ENCODE assay signal across 9 mouse cellular contexts in genomic region chr8:84712759-84713120, GRCm38 (mm10). TPM values are rescaled to one million over a fixed set of nuclear protein-coding genes. Genes with fewer than 3 reads are reported as not detected.
DNase-seq lines count a peak whose midpoint lies in the region; ATAC-seq lines count a peak whose summit lies in the region.
"Had no signal": no experiment of that assay in that cellular context is flagged by ENCODE, and none has a peak within 500 bp of the region (broad histone marks: within the 10 kb centered on the region; RNA-seq: fewer than 3 reads in every experiment).

No protein-coding gene starts in this region.

- no peak for DNase-seq in heart, adult 8-10 months (ENCODE audit: low spot score)
- no peak for DNase-seq in embryonic facial prominence, embryonic 10.5 days (ENCODE audit: low spot score)
- no peak for DNase-seq in hindbrain, embryonic 10.5 days (ENCODE audit: low spot score)
- no peak for DNase-seq in cerebellum, adult 11-12 months
- no peak for DNase-seq in ovary, postnatal 14 days (ENCODE audit: low spot score)

- peaks cover 65% of the 10 kb centered on the region for H3K4me1 ChIP-seq in heart, embryonic 12.5 days (replicated peaks)
- peaks cover 69% of the 10 kb centered on the region for H3K4me1 ChIP-seq in embryonic facial prominence, embryonic 10.5 days
- H3K4me1 ChIP-seq in hindbrain, embryonic 10.5 days (replicated peaks) = peaks cover 70% of the 10 kb centered on the region
- H3K4me1 ChIP-seq in midbrain, embryonic 12.5 days = peaks cover 78% of the 10 kb centered on the region

- no peaks in the 10 kb centered on the region for H3K36me3 ChIP-seq in heart, embryonic 12.5 days
- H3K36me3 ChIP-seq in embryonic facial prominence, embryonic 10.5 days (replicated peaks) = no peaks in the 10 kb centered on the region
- no peaks in the 10 kb centered on the region for H3K36me3 ChIP-seq in hindbrain, embryonic 10.5 days
- no peaks in the 10 kb centered on the region for H3K36me3 ChIP-seq in midbrain, embryonic 12.5 days

- 25% methylated on average over 3 of the region's 3 CpGs for WGBS in heart, embryonic 12.5 days
- WGBS in embryonic facial prominence, embryonic 10.5 days = 39% methylated on average over 3 of the region's 3 CpGs
- WGBS in hindbrain, embryonic 10.5 days = 39% methylated on average over 3 of the region's 3 CpGs
- WGBS in midbrain, embryonic 12.5 days = 15% methylated on average over 3 of the region's 3 CpGs

- no peak overlapping the region for H3K4me2 ChIP-seq in heart, embryonic 12.5 days
- no peak overlapping the region for H3K4me2 ChIP-seq in midbrain, embryonic 12.5 days (replicated peaks)

- H3K27ac ChIP-seq in heart, embryonic 12.5 days (ENCODE audit: poor library complexity, severe bottlenecking) = peak overlapping the region; percentile 73
- peak overlapping the region; percentile 84 for H3K27ac ChIP-seq in embryonic facial prominence, embryonic 10.5 days (replicated peaks)
- peak overlapping the region; percentile 75 for H3K27ac ChIP-seq in hindbrain, embryonic 10.5 days
- peak overlapping the region; percentile 92 for H3K27ac ChIP-seq in midbrain, embryonic 12.5 days (replicated peaks)
- H3K27ac ChIP-seq: macrophage had no signal

- no peak for ATAC-seq in heart, embryonic 12.5 days (ENCODE audit: insufficient number of reproducible peaks, low FRiP score)
- peak; percentile 50 for ATAC-seq in midbrain, embryonic 12.5 days (ENCODE audit: low FRiP score, low read depth)
- no peak for ATAC-seq in erythroid progenitor cell, adult 5-6 weeks (replicated peaks; ENCODE audit: low FRiP score, poor library complexity, severe bottlenecking)

- no peak overlapping the region for H3K4me3 ChIP-seq in heart, embryonic 12.5 days
- peak overlapping the region; percentile 39; the same call in 1 of the 2 replicates for H3K4me3 ChIP-seq in embryonic facial prominence, embryonic 10.5 days
- H3K4me3 ChIP-seq in hindbrain, embryonic 10.5 days = no peak overlapping the region
- H3K4me3 ChIP-seq in midbrain, embryonic 12.5 days = no peak overlapping the region

- H3K9me3 ChIP-seq in heart, embryonic 12.5 days (replicated peaks) = no peaks in the 10 kb centered on the region
- no peaks in the 10 kb centered on the region for H3K9me3 ChIP-seq in embryonic facial prominence, embryonic 10.5 days
- H3K9me3 ChIP-seq in hindbrain, embryonic 10.5 days = no peaks in the 10 kb centered on the region
- H3K9me3 ChIP-seq in midbrain, embryonic 12.5 days = no peaks in the 10 kb centered on the region

- H3K27me3 ChIP-seq in heart, embryonic 12.5 days (replicated peaks) = peaks cover 66% of the 10 kb centered on the region
- H3K27me3 ChIP-seq in embryonic facial prominence, embryonic 10.5 days (replicated peaks; ENCODE audit: low read depth, poor library complexity, severe bottlenecking) = peaks cover 100% of the 10 kb centered on the region
- peaks cover 100% of the 10 kb centered on the region for H3K27me3 ChIP-seq in hindbrain, embryonic 10.5 days (ENCODE audit: insufficient read depth, poor library complexity, severe bottlenecking)
- peaks cover 90% of the 10 kb centered on the region for H3K27me3 ChIP-seq in midbrain, embryonic 12.5 days

- H3K9ac ChIP-seq in heart, embryonic 12.5 days = no peak overlapping the region
- 0 out of 2 replicates have a peak overlapping the region, but pooled peaks have one; percentile 34 for H3K9ac ChIP-seq in midbrain, embryonic 12.5 days (replicated peaks)

RNA-seq across cellular contexts. Expression of gene G430095P16Rik, which starts 10.1 kb away (rescaled TPM):
- polyA plus RNA-seq in heart, embryonic 12.5 days (2016; fragmentation: Nextera tagmentation; extraction: Ambion mirVana) = 5.4 and 6.9 TPM in 2 replicates
- total RNA-seq in heart, adult 8-10 months (2022) = under 1 TPM in 1 of 4 experiments, not detected in 3; 0.66 TPM
- 1.6 and 3.6 TPM in 2 replicates for polyA plus RNA-seq in embryonic facial prominence, embryonic 10.5 days (2016; fragmentation: Nextera tagmentation; extraction: Ambion mirVana)
- polyA plus RNA-seq in hindbrain, embryonic 10.5 days (2016; fragmentation: Nextera tagmentation; extraction: Ambion mirVana) = 0.54 and 1.9 TPM in 2 replicates
- polyA plus RNA-seq in midbrain, embryonic 12.5 days (2016; fragmentation: Nextera tagmentation; extraction: Ambion mirVana) = 2.0 and 2.4 TPM in 2 replicates
- 12.2 and 21.6 TPM in 2 replicates for total RNA-seq in erythroid progenitor cell, adult 5-6 weeks (2015; ENCODE audit: low replicate concordance)
- total RNA-seq in erythroid progenitor cell, adult 5-6 weeks (2017; ENCODE audit: low replicate concordance) = 1.1 and 13.2 TPM in 2 replicates
- polyA plus RNA-seq: macrophage had no signal

RNA-seq across cellular contexts. Expression of gene Lyl1, which starts 11.5 kb away (rescaled TPM):
- 18.1 and 19.7 TPM in 2 replicates for polyA plus RNA-seq in heart, embryonic 12.5 days (2016; fragmentation: Nextera tagmentation; extraction: Ambion mirVana)
- 1 to 10 TPM; 3.5 to 4.8 (median 4.3) TPM for total RNA-seq in heart, adult 8-10 months (2022)
- polyA plus RNA-seq in embryonic facial prominence, embryonic 10.5 days (2016; fragmentation: Nextera tagmentation; extraction: Ambion mirVana) = 4.3 and 5.5 TPM in 2 replicates
- 5.6 and 6.5 TPM in 2 replicates for polyA plus RNA-seq in hindbrain, embryonic 10.5 days (2016; fragmentation: Nextera tagmentation; extraction: Ambion mirVana)
- 3.5 and 5.6 TPM in 2 replicates for polyA plus RNA-seq in midbrain, embryonic 12.5 days (2016; fragmentation: Nextera tagmentation; extraction: Ambion mirVana)
- 98.7 and 109 TPM in 2 replicates for total RNA-seq in erythroid progenitor cell, adult 5-6 weeks (2015; ENCODE audit: low replicate concordance)
- total RNA-seq in erythroid progenitor cell, adult 5-6 weeks (2017; ENCODE audit: low replicate concordance) = 54.7 and 70.5 TPM in 2 replicates

RNA-seq across cellular contexts. Expression of gene Nacc1, which starts 25.1 kb away (rescaled TPM):
- polyA plus RNA-seq in heart, embryonic 12.5 days (2016; fragmentation: Nextera tagmentation; extraction: Ambion mirVana) = 20.9 and 21.3 TPM in 2 replicates
- total RNA-seq in heart, adult 8-10 months (2022) = 10 to 100 TPM; 26.7 to 36.0 (median 33.4) TPM
- 30.4 and 30.8 TPM in 2 replicates for polyA plus RNA-seq in embryonic facial prominence, embryonic 10.5 days (2016; fragmentation: Nextera tagmentation; extraction: Ambion mirVana)
- polyA plus RNA-seq in hindbrain, embryonic 10.5 days (2016; fragmentation: Nextera tagmentation; extraction: Ambion mirVana) = 25.2 and 28.9 TPM in 2 replicates
- 20.8 and 25.0 TPM in 2 replicates for polyA plus RNA-seq in midbrain, embryonic 12.5 days (2016; fragmentation: Nextera tagmentation; extraction: Ambion mirVana)
- total RNA-seq in erythroid progenitor cell, adult 5-6 weeks (2015; ENCODE audit: low replicate concordance) = 24.3 and 25.6 TPM in 2 replicates
- 11.8 and 16.9 TPM in 2 replicates for total RNA-seq in erythroid progenitor cell, adult 5-6 weeks (2017; ENCODE audit: low replicate concordance)

RNA-seq across cellular contexts. Expression of gene Trmt1, which starts 26.6 kb away (rescaled TPM):
- 46.2 and 49.5 TPM in 2 replicates for polyA plus RNA-seq in heart, embryonic 12.5 days (2016; fragmentation: Nextera tagmentation; extraction: Ambion mirVana)
- 10 to 100 TPM; 30.9 to 41.7 (median 38.5) TPM for total RNA-seq in heart, adult 8-10 months (2022)
- 69.1 and 71.2 TPM in 2 replicates for polyA plus RNA-seq in embryonic facial prominence, embryonic 10.5 days (2016; fragmentation: Nextera tagmentation; extraction: Ambion mirVana)
- 57.8 and 65.9 TPM in 2 replicates for polyA plus RNA-seq in hindbrain, embryonic 10.5 days (2016; fragmentation: Nextera tagmentation; extraction: Ambion mirVana)
- polyA plus RNA-seq in midbrain, embryonic 12.5 days (2016; fragmentation: Nextera tagmentation; extraction: Ambion mirVana) = 53.6 and 58.8 TPM in 2 replicates
- total RNA-seq in erythroid progenitor cell, adult 5-6 weeks (2015; ENCODE audit: low replicate concordance) = 7.9 and 13.4 TPM in 2 replicates
- 18.4 and 23.1 TPM in 2 replicates for total RNA-seq in erythroid progenitor cell, adult 5-6 weeks (2017; ENCODE audit: low replicate concordance)

RNA-seq across cellular contexts. Expression of gene Ier2, which starts 50.1 kb away (rescaled TPM):
- polyA plus RNA-seq in heart, embryonic 12.5 days (2016; fragmentation: Nextera tagmentation; extraction: Ambion mirVana) = 63.4 and 68.1 TPM in 2 replicates
- total RNA-seq in heart, adult 8-10 months (2022) = 10 to 100 TPM; 12.8 to 26.9 (median 17.4) TPM
- 140 and 148 TPM in 2 replicates for polyA plus RNA-seq in embryonic facial prominence, embryonic 10.5 days (2016; fragmentation: Nextera tagmentation; extraction: Ambion mirVana)
- polyA plus RNA-seq in hindbrain, embryonic 10.5 days (2016; fragmentation: Nextera tagmentation; extraction: Ambion mirVana) = 89.9 and 94.7 TPM in 2 replicates
- 47.1 and 47.4 TPM in 2 replicates for polyA plus RNA-seq in midbrain, embryonic 12.5 days (2016; fragmentation: Nextera tagmentation; extraction: Ambion mirVana)
- 10.9 and 16.2 TPM in 2 replicates for total RNA-seq in erythroid progenitor cell, adult 5-6 weeks (2015; ENCODE audit: low replicate concordance)
- 7.6 and 8.1 TPM in 2 replicates for total RNA-seq in erythroid progenitor cell, adult 5-6 weeks (2017; ENCODE audit: low replicate concordance)
